Mouse (Mus musculus): Measurements from ENCODE around the gene Vsir. TPM values are rescaled to one million over a fixed set of nuclear protein-coding genes. Genes with fewer than 3 reads are reported as not detected.

Gene Vsir
- total RNA-seq (2021): 1 to 10 TPM; 6.2 to 6.4 TPM
- long read RNA-seq, experiment 1, full-length matches to known transcripts: 5 of 8 reads
- long read RNA-seq, experiment 1, partial matches to known transcripts: 1 of 8 reads
- long read RNA-seq, experiment 1, other reads (novel, unspliced or antisense): 2 of 8 reads
- long read RNA-seq, experiment 2, full-length matches to known transcripts: 2 of 6 reads
- long read RNA-seq, experiment 2, partial matches to known transcripts: 0 of 6 reads
- long read RNA-seq, experiment 2, other reads (novel, unspliced or antisense): 4 of 6 reads

- peak within 1 kb of the TSS; percentile 92 for H3K27ac ChIP-seq
- peak; percentile 90 for DNase-seq
- H3K4me3 ChIP-seq: peak within 1 kb of the TSS; percentile 78
- intact Hi-C loops (cut with DNase I): loop anchor here (5.0 kb wide), 2 partner anchors 35 to 60 kb away; no protein-coding TSS in a partner anchor
- peak; percentile 88 for TF ChIP-seq CTCF (IDR thresholded peaks at IDR 0.05)
Measured at GRCm38 (mm10) chr10:60346701-60347405, at the start of gene Vsir. Vsir (plus strand) TSS chr10:60346851.

DNA sequence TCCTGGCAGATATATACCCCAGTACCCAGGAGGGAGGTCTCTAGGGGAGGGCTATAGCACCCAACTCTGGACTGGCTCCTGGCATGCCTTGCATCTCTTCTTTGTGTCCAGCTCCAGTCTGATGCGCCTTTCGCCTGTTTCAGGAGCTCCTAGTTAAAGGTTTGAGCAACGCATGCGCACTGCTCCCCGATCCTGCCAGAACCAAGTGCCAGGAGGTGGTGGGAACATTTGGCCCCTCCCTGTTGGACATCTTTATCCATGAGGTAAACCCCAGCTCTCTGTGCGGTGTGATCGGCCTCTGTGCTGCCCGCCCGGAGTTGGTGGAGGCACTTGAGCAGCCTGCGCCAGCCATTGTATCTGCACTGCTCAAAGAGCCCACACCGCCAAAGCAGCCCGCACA is 47.0 kb upstream of the Vsir start:
- Histone ChIP-seq H3K27ac (no peak overlapping the region), H3K4me3 (no peak overlapping the region)
- DNase-seq: no peak
- TF ChIP-seq CTCF (IDR thresholded peaks at IDR 0.05): no peak
- intact Hi-C loops (cut with DNase I): loop anchor here (5.0 kb wide), 1 partner anchor 458 kb away; no protein-coding TSS in a partner anchor

DNA sequence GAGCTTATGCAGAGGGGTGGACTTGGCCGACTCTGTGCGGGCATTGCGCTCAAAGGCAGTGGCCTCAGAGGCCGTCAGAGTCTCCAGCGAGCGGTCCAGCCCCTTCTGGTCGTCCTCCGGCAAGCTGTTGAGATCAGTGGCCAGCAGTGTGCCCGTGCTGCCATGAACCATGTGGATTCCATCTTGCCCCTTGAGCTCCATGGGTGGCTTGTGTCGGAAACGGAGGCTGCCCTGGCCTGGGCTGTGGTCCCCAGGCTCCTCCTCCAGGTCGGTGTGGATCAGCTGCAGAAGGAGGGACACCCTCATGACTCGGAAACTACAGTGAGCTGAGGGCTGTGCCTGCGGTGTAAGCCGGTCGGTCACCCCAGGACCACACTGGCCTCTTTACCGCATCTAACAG is 43.2 kb upstream of the Vsir start:
- intact Hi-C loops (cut with DNase I): loop anchor here (5.0 kb wide), 1 partner anchor 454 kb away; no protein-coding TSS in a partner anchor
- DNase-seq: no peak
- Histone ChIP-seq H3K4me3 (no peak overlapping the region), H3K27ac (no peak overlapping the region)
- no peak for TF ChIP-seq CTCF (IDR thresholded peaks at IDR 0.05)

- no peak overlapping the region for H3K27ac ChIP-seq
- TF ChIP-seq CTCF (IDR thresholded peaks at IDR 0.05): peak; percentile 90
- intact Hi-C loops (cut with DNase I): loop anchor here (2.0 to 5.0 kb wide), 3 partner anchors 106 to 452 kb away; partner anchors contain the start of gene Cdh23
- peak; percentile 75 for DNase-seq
- no peak overlapping the region for H3K4me3 ChIP-seq
Measured at GRCm38 (mm10) chr10:60304854-60305628, 41.6 kb upstream of the Vsir start.

GRCm38 (mm10) chr10:60310629-60311028 is 36.0 kb upstream of the Vsir start:
- no peak for DNase-seq
- H3K4me3 ChIP-seq: no peak overlapping the region
- TF ChIP-seq CTCF (IDR thresholded peaks at IDR 0.05): no peak
- intact Hi-C loops (cut with DNase I): no loop called here
- no peak overlapping the region for H3K27ac ChIP-seq

GRCm38 (mm10) chr10:60313606-60314005 is 33.0 kb upstream of the Vsir start:
- no peak for TF ChIP-seq CTCF (IDR thresholded peaks at IDR 0.05)
- Histone ChIP-seq H3K4me3 (no peak overlapping the region), H3K27ac (no peak overlapping the region)
- no peak for DNase-seq
- intact Hi-C loops (cut with DNase I): no loop called here

DNA sequence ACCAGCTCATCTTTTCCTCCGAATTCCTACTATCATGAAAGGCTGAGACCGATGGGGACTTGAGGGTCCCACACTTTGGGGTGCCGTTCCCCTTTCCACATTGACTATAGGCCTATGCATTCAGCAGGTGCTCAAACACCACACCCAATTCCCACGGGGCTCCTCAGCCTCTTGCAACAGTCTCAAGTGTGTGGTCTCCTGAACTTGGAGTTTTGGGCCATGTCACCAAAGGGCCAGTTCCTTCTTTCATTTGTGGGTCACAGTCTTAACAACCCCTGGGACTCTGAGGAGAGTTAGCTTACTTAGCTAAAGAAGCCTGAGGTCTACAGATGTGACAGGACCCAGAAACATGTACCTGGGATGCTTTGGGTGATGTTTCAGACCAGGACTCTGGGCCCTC is 30.5 kb upstream of the Vsir start:
- TF ChIP-seq CTCF (IDR thresholded peaks at IDR 0.05): no peak
- intact Hi-C loops (cut with DNase I): no loop called here
- Histone ChIP-seq H3K4me3 (no peak overlapping the region), H3K27ac (no peak overlapping the region)
- DNase-seq: no peak

DNA sequence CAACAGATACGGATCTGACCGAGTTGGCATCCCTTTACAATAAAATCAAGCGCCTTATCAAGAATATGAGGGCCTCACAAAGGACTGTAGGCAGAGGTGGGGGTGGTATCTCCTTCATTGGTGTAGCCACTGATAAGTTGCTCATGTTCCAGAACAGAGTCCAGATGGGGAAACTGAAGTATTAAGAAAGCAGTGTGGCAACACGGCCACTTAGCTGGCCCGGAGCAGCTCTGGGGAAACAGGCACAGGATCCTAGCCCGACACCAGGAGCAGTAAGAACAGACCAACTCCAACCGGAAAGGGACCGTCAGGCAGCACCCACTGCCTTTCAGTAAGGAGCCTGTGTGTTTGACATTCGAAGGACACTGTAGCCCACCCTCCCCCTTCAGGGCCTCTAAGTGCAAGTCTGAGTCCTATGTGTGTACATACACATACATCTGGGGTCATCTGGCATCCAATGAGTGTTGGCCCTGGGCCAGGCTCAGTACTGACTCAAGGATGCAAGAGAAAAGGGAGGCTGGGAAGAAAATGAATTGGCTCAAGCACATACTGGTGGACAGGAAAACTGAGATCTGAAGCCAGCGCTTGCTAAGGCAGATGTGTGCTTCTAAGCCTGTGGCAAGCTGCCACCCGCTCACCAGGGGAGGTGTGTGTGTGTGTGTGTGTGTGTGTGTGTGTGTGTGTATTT is 17.5 kb upstream of the Vsir start:
- no peak overlapping the region for H3K27ac ChIP-seq
- intact Hi-C loops (cut with DNase I): no loop called here
- TF ChIP-seq CTCF (IDR thresholded peaks at IDR 0.05): no peak
- no peak overlapping the region for H3K4me3 ChIP-seq
- no peak for DNase-seq

DNA sequence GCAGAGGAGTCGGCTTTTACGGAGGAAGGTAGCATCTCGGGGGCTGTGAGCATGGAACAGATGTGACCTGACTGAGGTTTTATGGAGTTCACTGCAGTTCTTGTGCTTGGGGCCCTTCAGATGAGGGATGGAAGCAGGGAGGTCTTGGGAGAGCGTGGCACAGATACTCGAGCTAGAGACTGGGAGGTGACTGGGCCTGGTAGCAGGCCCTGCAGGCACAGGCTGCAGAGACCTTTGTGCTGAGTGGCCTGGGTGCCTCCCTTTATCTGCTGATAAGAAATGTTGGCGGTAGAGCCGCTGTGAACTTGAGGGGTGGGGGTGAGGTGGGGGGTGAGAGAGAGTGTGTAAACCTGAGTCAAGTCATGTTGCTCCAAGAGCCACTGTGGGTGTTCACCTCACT is 12.1 kb upstream of the Vsir start:
- no peak for DNase-seq
- Histone ChIP-seq H3K4me3 (no peak overlapping the region), H3K27ac (no peak overlapping the region)
- TF ChIP-seq CTCF (IDR thresholded peaks at IDR 0.05): no peak
- intact Hi-C loops (cut with DNase I): no loop called here

- no peak for DNase-seq
- TF ChIP-seq CTCF (IDR thresholded peaks at IDR 0.05): no peak
- no peak overlapping the region for H3K4me3 ChIP-seq
- H3K27ac ChIP-seq: no peak overlapping the region
- intact Hi-C loops (cut with DNase I): no loop called here
Measured at GRCm38 (mm10) chr10:60335021-60335420, 11.6 kb upstream of the Vsir start.

DNA sequence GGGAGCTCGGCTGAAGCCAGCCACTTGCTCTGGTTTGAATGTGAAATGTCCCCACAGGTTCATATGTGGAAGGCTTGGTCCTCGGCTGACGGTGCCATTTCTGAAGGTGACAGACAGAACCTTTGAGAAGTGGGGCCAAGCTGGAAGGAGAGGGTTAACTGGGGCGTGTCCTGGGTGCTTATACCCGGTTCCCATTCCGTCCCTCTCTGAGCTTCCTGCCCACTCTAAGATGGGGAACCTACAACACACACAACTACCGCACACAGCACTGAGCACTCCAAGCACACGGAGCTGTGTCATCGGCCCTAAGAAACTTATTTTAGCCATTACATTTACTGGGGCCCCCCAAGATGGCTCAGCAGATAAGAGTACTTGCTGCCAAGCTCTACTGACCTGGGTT is 5.1 kb upstream of the Vsir start:
- no peak overlapping the region for H3K4me3 ChIP-seq

DNA sequence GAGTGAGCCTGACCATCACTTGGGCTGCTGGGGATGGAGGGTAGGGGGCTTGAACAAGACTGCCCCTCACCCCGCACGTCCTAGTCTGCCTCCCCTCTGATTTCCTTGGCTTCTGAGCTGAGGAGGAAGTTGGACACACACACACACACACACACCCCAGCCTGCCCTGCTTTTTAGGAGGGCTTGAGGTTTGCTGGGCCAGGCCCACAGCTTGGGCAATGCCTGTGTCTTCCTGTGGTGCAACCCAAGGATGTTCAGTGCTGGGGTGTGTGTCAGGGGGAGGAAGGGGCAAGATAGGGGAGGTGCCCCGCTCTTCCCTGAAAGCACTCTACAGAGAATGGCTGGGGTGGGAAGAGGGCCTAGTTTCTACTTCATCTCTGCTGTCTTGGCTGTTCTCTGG is 2.5 kb upstream of the Vsir start:
- no peak overlapping the region for H3K27ac ChIP-seq
- TF ChIP-seq CTCF (IDR thresholded peaks at IDR 0.05): no peak
- no peak overlapping the region for H3K4me3 ChIP-seq
- intact Hi-C loops (cut with DNase I): no loop called here
- peak; percentile 23 for DNase-seq

More for the DNA sequence above, 5.1 kb upstream of the Vsir start:
- DNase-seq: no peak
- H3K27ac ChIP-seq: no peak overlapping the region
- intact Hi-C loops (cut with DNase I): no loop called here
- no peak for TF ChIP-seq CTCF (IDR thresholded peaks at IDR 0.05)

Measured in gastrocnemius, adult 2 months (tissue).